Mouse (Mus musculus) bone marrow, adult 2 months (tissue): ENCODE measurements at regions not wholly inside any gene's neighbourhood (a gene's known extent, or its start where the extent isn't known, plus 50 kb on each side); places are given as distances from the start of the nearest gene placed in this dataset.

Experiments
- CTCF ChIP-seq: fragments of 200-500 bp; IDR thresholded peaks from 2 replicates; pipeline ENCODE4 v1.5.1; 2011; ENCODE audit warnings: low read length, control low read depth; ENCODE audit not compliant: control insufficient read depth, insufficient read depth
- POLR2A ChIP-seq: fragments of 200-500 bp; IDR thresholded peaks from 2 replicates; pipeline ENCODE4 v1.6.1; 2011; ENCODE audit warnings: low read depth, mild to moderate bottlenecking, control low read depth, low read length, borderline replicate concordance; ENCODE audit not compliant: control insufficient read depth

GRCm38 (mm10) chr17:45880761-45881160 lies 147.1 kb upstream of the 1600014C23Rik start:
- TF ChIP-seq CTCF (no peak), POLR2A (no peak)
